Mouse (Mus musculus): ENCODE measurements around the gene Nsg1.

- no peak for TF ChIP-seq CTCF (IDR thresholded peaks at IDR 0.05; ENCODE audit: low read depth)
- no peak for TF ChIP-seq EP300 (IDR thresholded peaks at IDR 0.05; ENCODE audit: low read depth)
These were observed 65.4 kb downstream of the Nsg1 start for GRCm38 (mm10) chr5:38094331-38094730.

Measured in liver, embryonic 14.5 days (tissue).